Mouse (Mus musculus) embryonic facial prominence, embryonic 10.5 days (tissue): ENCODE data around the gene Tmem212. TPM values are rescaled to one million over a fixed set of nuclear protein-coding genes. Genes with fewer than 3 reads are reported as not detected.

Experiments used
- DNase-seq: peaks from one replicate; pipeline ENCODE4 v3.0.0-alpha.2; 2017; ENCODE audit warnings: low spot score
- H3K27ac ChIP-seq: fragments of 300-500 bp; sonication (generic); replicated peaks from 2 replicates; pipeline ENCODE4 v1.5.1; 2016; ENCODE audit warnings: mild to moderate bottlenecking
- H3K27me3 ChIP-seq: fragments of 300-500 bp; sonication (generic); replicated peaks from 2 replicates; pipeline ENCODE4 v1.6.1; 2016; ENCODE audit warnings: low read depth, mild to moderate bottlenecking; ENCODE audit not compliant: poor library complexity, severe bottlenecking
- H3K36me3 ChIP-seq: fragments of 300-500 bp; sonication (generic); replicated peaks from 2 replicates; pipeline ENCODE4 v1.6.1; 2016; ENCODE audit warnings: mild to moderate bottlenecking, moderate library complexity
- H3K4me1 ChIP-seq: fragments of 300-500 bp; sonication (generic); 2 replicates; pipeline ENCODE4 v1.6.1; 2016
- H3K4me3 ChIP-seq: fragments of 300-500 bp; sonication (generic); 2 replicates; pipeline ENCODE4 v1.5.1; 2016; ENCODE audit warnings: mild to moderate bottlenecking, moderate library complexity
- H3K9me3 ChIP-seq: fragments of 300-500 bp; sonication (generic); 2 replicates; pipeline ENCODE4 v1.6.1; 2016; ENCODE audit warnings: mild to moderate bottlenecking
- WGBS: fragments of 180-500 bp; shearing (Covaris S2); methylation state at CpG from one replicate; pipeline ENCODE4 v1.1.7; 2016; 5-methylcytosine and 5-hydroxymethylcytosine counted together
- polyA plus RNA-seq: library from polyadenylated mRNA; unstranded; fragments of >200 nt; fragmentation: Nextera tagmentation; extraction: Ambion mirVana; gene quantifications from 2 replicates; pipeline ENCODE4 v1.2.1, GENCODE M21; 2016

Tmem212 gene
- polyA plus RNA-seq, 1 experiment from 2014 or later = not detected

DNA sequence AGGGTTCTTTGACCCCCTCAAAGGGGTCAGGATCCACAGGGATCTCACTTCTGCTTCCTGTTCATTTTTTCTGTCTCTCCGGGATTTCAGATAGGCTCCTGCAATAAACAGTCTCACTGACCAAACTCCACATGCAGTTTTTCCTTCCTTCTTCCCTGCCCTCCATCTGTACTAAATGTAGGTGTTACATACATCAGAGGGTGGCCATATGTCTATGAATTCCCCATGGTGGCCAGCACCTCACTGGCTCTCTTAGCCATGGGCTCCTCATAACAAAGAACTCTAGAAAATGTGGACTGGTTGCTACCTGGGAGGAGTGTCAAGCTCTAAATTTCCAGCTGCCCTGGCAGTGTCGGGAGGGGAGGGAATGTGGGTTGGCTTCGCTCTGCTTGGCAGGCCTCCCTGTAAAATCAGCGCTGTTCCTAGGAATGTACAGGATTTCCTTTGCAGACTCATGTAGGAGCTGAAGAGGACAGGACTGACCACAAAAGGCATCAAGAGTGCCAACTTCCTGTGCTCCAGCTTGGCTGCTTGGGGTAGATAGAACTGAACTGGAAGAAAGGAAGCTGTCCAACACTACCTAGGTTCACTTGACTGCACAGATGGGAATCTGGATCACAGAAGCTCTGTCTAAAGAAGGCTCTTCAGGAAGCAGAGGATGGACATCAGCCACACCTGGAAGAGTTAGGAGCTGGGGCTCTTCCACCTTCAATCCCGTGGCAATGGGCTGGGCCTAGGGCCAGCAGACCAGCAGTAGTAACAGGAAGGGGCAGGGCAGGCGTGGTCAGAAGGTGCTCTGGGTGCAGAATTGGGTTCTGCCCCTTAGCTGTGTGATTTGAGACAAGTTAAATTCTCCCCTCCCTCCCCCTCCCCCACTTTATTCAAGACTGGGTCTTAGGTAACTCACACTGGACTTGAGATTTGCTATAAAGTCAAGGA lies 14.0 kb downstream of the Tmem212 start:
- no peaks in the 10 kb centered on the region for H3K27me3 ChIP-seq
- DNase-seq = no peak
- no peaks in the 10 kb centered on the region for H3K36me3 ChIP-seq
- no peaks in the 10 kb centered on the region for H3K9me3 ChIP-seq
- H3K27ac ChIP-seq = peak overlapping the region; percentile 19; the same call in 1 of the 2 replicates
- no peak overlapping the region for H3K4me3 ChIP-seq
- 83% methylated on average over 6 of the region's 6 CpGs for WGBS
- H3K4me1 ChIP-seq = peaks cover 12% of the 10 kb centered on the region

DNA sequence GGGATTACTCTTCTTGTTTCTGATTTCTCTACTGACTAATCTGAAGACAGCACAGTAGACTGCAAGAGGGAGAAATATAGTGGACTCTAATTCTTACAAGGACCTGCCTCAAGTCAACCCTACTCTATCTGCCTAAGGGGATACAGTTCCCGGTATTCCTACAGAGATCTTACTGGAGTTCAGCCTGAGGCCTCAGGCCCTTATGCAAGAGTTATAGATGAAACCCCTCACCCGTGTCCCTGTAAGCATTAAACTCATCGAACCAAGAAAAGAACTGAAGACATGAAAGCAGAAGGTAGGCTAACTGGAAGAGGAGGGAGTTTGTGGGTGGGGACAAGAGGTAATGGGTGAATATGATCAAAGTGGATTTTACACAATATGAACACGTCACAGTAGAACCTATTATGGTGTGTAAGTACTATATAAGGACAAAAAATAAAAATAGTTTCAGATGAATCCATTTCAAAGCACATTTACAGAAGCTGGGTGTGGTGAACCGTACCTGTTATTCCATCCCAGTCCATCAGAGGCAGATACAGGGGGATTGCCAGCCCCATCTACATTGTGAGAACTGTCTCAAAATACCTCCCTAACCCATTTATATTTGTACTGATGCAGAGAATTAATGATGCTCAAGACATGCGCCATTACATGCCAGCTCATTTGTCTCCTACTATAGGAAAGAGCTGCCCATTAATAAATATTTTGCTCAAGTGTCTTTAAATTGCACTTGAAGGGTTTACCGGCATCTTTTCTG lies 17.1 kb downstream of the Tmem212 start:
- no peak overlapping the region for H3K4me3 ChIP-seq
- 88% methylated on average over 7 of the region's 7 CpGs for WGBS
- no peaks in the 10 kb centered on the region for H3K27me3 ChIP-seq
- no peak overlapping the region for H3K27ac ChIP-seq
- H3K9me3 ChIP-seq = no peaks in the 10 kb centered on the region
- H3K36me3 ChIP-seq = no peaks in the 10 kb centered on the region
- DNase-seq = no peak
- peaks cover 12% of the 10 kb centered on the region for H3K4me1 ChIP-seq

DNA sequence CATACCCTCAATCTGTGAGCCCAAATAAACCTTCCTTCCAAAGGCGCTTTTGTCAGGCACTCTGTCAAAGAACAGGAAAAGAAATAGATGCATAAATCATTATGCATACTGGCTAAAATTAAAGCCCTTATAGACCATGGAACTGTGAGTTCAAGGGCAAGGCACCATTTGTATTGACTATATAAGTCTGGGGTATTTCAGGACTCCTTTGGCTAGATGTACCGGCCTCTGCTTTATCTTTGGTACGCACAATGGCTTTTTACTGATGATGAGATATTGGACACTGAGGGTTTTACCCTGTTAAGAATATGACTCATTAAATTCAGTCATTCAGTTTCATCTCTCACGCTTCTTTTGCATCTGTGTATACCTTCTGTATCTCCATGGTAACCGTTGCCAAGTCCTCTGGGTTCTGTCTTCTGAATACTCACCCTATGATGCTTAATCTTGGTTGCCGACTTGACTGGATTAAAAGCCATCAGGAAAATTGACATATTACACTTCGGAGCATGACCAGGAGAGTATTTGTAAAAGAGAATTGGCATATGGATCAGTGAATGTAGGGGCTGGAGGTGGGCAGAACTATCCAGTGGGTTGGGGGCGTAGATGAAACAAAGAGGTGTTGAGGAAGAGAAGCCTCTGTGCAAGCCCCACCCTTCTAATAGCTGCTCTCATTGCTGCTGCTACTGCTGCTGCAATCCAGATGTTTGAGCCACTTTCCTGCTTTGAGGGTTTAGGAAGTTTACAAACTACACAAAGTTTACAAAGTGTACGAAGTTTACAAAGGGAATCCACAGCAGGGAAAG lies 22.7 kb downstream of the Tmem212 start:
- DNase-seq = peak; percentile 6
- Histone ChIP-seq H3K4me3 (no peak overlapping the region), H3K36me3 (no peaks in the 10 kb centered on the region), H3K4me1 (no peaks in the 10 kb centered on the region), H3K9me3 (no peaks in the 10 kb centered on the region), H3K27ac (no peak overlapping the region), H3K27me3 (no peaks in the 10 kb centered on the region)
- 82% methylated on average over 9 of the region's 9 CpGs for WGBS

DNA sequence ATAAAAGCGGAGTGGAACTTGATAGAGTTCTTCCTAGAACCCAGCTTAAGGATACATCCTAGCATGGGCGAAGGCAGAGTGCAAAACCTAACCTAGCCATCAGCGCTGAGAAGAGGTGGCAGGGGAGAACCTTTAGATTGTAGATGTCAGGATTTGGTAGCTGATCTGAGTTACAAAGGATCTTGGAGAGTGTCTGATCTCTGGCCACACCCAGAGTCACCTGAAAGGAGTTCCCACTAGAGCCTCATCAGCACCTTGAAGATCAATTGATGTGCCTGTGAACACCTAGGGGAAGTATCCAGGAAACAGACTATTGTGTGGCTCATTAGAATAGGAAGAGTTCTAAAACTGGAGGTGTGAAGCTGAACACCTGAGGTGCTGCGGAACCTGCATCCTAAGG lies 23.7 kb downstream of the Tmem212 start:
- DNase-seq = no peak
- 89% methylated on average over 4 of the region's 4 CpGs for WGBS
- Histone ChIP-seq H3K27ac (no peak overlapping the region), H3K27me3 (no peaks in the 10 kb centered on the region), H3K36me3 (no peaks in the 10 kb centered on the region), H3K4me3 (no peak overlapping the region), H3K9me3 (no peaks in the 10 kb centered on the region), H3K4me1 (no peaks in the 10 kb centered on the region)

DNA sequence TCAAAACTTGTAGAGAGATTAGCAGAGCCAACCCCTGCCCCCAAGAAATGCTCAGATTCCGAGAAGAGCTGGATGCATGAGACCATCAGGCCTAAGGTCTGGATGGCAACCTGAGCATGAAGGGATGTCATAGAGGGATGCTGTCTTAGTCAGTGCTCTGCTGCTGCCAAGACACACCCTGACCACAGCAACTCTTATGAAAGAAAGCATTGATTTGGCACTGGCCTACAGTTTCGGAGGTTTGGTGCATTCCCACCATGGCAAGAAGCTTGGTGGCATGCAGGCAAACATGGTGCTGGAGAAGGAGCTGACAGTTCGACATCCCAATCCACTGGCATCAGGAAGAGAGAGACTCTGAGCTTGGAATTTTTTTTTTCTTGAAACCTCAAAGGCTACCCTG lies 24.3 kb downstream of the Tmem212 start:
- no peak overlapping the region for H3K4me3 ChIP-seq
- H3K4me1 ChIP-seq = no peaks in the 10 kb centered on the region
- H3K9me3 ChIP-seq = no peaks in the 10 kb centered on the region
- H3K36me3 ChIP-seq = no peaks in the 10 kb centered on the region
- no peaks in the 10 kb centered on the region for H3K27me3 ChIP-seq
- 86% methylated on average over 3 of the region's 3 CpGs for WGBS
- no peak for DNase-seq
- no peak overlapping the region for H3K27ac ChIP-seq

DNA sequence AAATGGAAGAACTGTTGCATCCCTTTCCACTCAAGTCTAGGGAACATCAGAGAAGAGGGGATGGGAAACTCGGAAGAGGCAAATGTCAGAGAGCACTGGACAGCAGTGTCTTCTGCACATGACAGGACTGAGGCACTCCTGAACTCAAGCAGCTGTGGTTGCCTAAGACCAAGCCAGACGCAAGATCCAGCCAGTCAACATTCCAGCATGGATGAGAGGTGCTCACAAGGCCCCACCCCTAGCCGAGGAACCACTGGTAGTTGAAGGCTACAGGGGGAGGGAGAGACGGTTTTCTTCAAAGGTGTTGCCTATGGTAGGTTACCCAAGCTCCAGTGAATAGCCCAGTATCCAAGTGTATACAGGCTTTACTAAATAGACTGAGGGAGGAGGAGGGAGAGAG lies 24.8 kb downstream of the Tmem212 start:
- 79% methylated on average over 4 of the region's 4 CpGs for WGBS
- H3K4me1 ChIP-seq = no peaks in the 10 kb centered on the region
- no peaks in the 10 kb centered on the region for H3K27me3 ChIP-seq
- DNase-seq = no peak
- no peaks in the 10 kb centered on the region for H3K9me3 ChIP-seq
- H3K27ac ChIP-seq = no peak overlapping the region
- no peaks in the 10 kb centered on the region for H3K36me3 ChIP-seq
- no peak overlapping the region for H3K4me3 ChIP-seq

DNA sequence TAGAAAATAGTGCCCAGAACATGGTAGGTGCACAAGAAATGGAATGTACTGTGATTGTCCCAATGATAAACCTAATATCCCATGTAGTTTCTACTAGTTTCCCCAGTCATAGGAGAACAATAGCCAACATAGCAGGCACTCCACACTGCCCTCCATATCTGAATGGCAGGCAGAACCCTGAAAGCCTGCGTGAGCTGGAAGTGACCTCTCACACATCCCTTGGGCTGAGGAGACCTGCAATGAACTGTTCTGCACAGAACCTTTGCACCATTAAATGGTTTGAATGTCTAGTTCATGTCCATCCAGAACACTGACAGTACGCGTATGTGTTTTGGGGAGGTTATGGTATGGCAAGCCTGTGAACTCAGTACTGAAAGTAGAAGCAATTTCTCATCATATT lies 27.5 kb downstream of the Tmem212 start:
- WGBS = 93% methylated on average over 3 of the region's 3 CpGs
- H3K9me3 ChIP-seq = no peaks in the 10 kb centered on the region
- H3K27ac ChIP-seq = no peak overlapping the region
- no peaks in the 10 kb centered on the region for H3K27me3 ChIP-seq
- no peak for DNase-seq
- H3K4me3 ChIP-seq = no peak overlapping the region
- H3K4me1 ChIP-seq = peaks cover 6% of the 10 kb centered on the region
- no peaks in the 10 kb centered on the region for H3K36me3 ChIP-seq

DNA sequence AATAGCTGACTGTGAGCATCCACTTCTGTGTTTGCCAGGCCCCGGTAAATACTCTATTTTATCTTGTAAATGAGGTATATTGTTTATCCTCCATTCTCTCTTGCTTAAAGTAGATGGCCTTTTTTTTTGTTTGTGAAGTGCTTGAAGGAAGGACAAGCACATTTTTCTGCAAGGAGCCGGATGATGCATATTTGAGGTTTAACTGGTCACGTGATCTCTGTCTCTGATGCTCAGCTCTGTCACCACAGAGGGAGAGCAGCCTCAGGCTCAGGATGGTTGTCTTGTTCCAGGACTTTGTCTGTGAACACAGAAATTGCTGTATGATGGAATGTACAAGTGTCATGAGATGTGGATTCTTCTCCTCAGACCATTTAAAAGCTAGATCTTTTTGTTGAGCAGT lies 28.4 kb downstream of the Tmem212 start:
- Histone ChIP-seq H3K4me1 (peaks cover 16% of the 10 kb centered on the region), H3K4me3 (no peak overlapping the region), H3K27me3 (no peaks in the 10 kb centered on the region), H3K36me3 (no peaks in the 10 kb centered on the region), H3K9me3 (no peaks in the 10 kb centered on the region), H3K27ac (no peak overlapping the region)
- DNase-seq = no peak
- WGBS = 74% methylated on average over 3 of the region's 3 CpGs

DNA sequence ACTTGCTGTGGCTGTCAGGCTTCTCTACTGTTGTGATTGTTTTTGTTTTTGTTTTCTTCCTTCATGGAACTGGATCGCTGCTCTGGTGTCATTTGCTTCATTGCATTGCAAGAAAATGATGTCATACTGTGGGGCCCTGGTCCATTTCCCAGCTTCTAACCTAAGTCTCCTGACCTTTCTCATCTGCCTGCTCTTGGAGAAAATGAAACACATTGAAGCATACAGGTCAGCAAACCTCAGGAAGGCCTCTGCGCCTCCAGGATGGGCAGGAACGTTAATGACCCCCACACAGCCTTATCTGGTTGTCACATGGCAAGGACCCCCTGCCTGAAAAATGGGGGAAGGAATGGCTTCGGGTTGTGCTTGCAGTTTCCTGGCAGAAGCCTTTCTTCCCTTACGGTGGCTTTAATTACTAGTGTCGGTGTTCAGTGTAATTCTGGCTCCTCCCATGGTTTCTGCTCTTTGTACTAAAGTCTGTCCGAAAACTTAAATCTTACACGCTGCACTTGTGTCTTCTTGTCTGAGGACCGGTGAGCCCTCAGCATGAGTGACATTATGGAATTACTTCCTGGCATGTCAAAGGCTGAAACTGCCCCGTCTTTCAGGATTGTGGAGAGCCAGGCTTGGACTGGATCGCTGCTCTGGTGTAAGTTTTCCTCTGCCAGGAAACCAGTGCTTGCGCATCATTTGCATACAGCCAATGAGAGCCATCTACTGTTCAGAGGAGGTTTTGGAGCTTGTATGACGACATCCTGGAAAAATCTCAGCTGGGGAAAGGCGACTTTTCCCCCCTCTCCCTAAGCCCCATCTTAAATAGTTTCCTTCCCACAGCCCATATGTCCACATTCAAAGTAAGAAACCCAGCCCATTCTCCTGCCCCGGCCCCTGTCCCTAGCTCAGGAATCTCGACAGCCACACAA lies 33.1 kb downstream of the Tmem212 start:
- H3K9me3 ChIP-seq = no peaks in the 10 kb centered on the region
- H3K4me1 ChIP-seq = peaks cover 57% of the 10 kb centered on the region
- no peaks in the 10 kb centered on the region for H3K27me3 ChIP-seq
- H3K4me3 ChIP-seq = peak overlapping the region; percentile 49
- WGBS = 5% methylated on average over 16 of the region's 16 CpGs
- DNase-seq = peak; percentile 81
- peak overlapping the region; percentile 84 for H3K27ac ChIP-seq
- no peaks in the 10 kb centered on the region for H3K36me3 ChIP-seq

DNA sequence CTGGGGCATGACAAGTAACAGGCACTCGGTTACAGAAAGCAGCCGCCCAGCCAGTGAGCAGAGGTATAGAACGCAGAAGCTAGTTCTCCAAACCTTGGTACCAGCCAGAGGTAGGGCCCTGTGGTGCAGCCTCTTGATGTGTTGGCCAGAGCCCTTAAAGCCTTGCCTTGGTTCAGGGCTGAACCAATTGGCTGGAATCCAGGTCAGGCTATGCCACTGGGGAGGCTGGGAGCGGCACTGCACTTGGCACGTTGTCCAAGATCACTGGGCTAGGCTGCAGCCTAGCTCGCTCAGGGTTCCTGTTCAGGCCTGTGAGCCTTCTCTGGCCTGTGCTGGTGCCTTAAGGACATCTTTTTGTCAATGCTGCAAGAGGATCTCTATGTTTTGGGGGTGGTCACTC lies 34.6 kb downstream of the Tmem212 start:
- peak overlapping the region; percentile 84; the same call in 1 of the 2 replicates for H3K27ac ChIP-seq
- 88% methylated on average over 6 of the region's 6 CpGs for WGBS
- H3K27me3 ChIP-seq = no peaks in the 10 kb centered on the region
- no peaks in the 10 kb centered on the region for H3K9me3 ChIP-seq
- no peak overlapping the region for H3K4me3 ChIP-seq
- H3K36me3 ChIP-seq = no peaks in the 10 kb centered on the region
- H3K4me1 ChIP-seq = peaks cover 58% of the 10 kb centered on the region
- DNase-seq = no peak

DNA sequence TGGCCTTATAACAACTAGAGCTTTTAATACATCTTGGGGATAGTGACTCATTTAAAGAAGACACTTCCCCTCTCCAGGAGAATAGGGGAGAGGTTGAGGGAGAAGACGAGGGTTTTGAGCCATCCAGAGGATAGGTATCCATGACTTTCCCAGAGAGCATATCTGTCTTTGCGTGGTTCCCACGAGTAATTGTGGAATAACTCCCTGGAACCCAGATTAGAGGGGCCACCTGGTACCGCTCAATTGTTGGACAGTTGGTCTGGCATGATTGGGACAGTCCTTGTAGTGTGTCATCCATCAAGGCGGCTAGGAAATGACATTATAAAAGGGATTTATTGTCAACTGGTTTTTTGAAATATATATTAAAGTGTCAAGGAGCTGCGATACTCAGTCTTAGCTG lies 35.1 kb downstream of the Tmem212 start:
- Histone ChIP-seq H3K4me3 (no peak overlapping the region), H3K9me3 (no peaks in the 10 kb centered on the region), H3K27ac (peak overlapping the region; percentile 84; the same call in 1 of the 2 replicates), H3K27me3 (no peaks in the 10 kb centered on the region), H3K4me1 (peaks cover 58% of the 10 kb centered on the region), H3K36me3 (no peaks in the 10 kb centered on the region)
- WGBS = 91% methylated on average over 6 of the region's 6 CpGs
- DNase-seq = no peak
